Mouse (Mus musculus): Measurements from ENCODE around the gene 9430097D07Rik. TPM values are rescaled to one million over a fixed set of nuclear protein-coding genes. Genes with fewer than 3 reads are reported as not detected.

Gene 9430097D07Rik
- total RNA-seq (2012; rRNA removed) = 0.13 TPM in 1 of 2 replicates, not detected in the other
- not detected in 2 replicates for total RNA-seq (2014; rRNA removed)
- not detected in 2 replicates for polyA plus RNA-seq (2012; ENCODE audit: insufficient read length, low read depth)

DNA sequence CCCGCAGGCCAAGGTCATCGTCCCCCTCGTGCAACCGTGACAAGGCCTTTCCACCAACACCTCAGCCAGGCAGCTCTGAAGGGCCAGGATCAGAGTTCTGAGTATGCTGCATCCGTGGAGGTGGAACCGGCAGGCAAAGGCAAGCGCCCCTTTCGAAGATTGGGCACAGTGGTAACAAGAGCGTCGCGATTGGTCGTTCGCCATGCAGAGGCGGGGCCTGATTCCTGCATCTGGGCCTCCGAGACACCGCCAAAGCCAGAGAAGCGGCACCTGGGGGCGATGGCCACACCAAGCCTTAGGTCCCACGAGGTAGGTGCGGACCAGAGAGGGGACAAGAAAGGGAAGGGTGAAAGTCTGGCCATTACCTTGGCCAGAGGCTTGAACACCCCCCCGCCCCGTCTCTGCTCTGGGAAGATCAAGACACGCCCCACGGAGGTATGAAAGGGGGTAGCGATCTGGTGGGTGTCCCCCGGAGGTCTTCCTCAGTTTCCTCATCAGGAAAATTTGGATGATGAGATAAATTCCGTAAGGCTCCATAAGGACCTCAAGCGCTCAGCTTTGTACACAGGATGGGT lies at the start of gene 9430097D07Rik:
Gene 9430097D07Rik (minus strand): TSS at position 99 of the 575 bp plus-strand sequence.
- dilution Hi-C loops (cut with MboI; ENCODE audit: extremely low pct_ligation_motif_present, extremely low pct_unique_long_range_greater_than_20kb, low sequenced_read_pairs) (no loop called here), in situ Hi-C loops (cut with MboI; ENCODE audit: low pct_ligation_motif_present, low pct_unique_long_range_greater_than_20kb, low sequenced_read_pairs) (loop anchor here (5.0 kb wide), 1 partner anchor 37 kb away; no protein-coding TSS in a partner anchor)
- peaks cover 3 to 30% of the 10 kb centered on the region in 2 experiments for H3K4me1 ChIP-seq (ENCODE audit: control insufficient read depth in 1 of 2, insufficient read depth in 2 of 2)
- no peaks in the 10 kb centered on the region for H3K9me3 ChIP-seq (replicated peaks; ENCODE audit: low read length)
- H3K9ac ChIP-seq (ENCODE audit: insufficient read depth, low read depth) = no peak within 1 kb of the TSS
- no peaks in the 10 kb centered on the region for H3K27me3 ChIP-seq (replicated peaks)
- H3K36me3 ChIP-seq (replicated peaks in 1 of 2; ENCODE audit: control insufficient read depth in 1 of 2, insufficient read depth in 1 of 2, low read length in 1 of 2) = peaks cover 11 to 50% of the 10 kb centered on the region in 2 experiments
- H3K27ac ChIP-seq (ENCODE audit: insufficient read depth, low read depth) = no peak within 1 kb of the TSS
- no peak for TF ChIP-seq HCFC1 (IDR thresholded peaks at IDR 0.05; ENCODE audit: low read depth, low read length)
- TF ChIP-seq TCF12 (IDR thresholded peaks at IDR 0.05; ENCODE audit: low read depth, low read length) = no peak
- TF ChIP-seq PAX5 (IDR thresholded peaks at IDR 0.05; ENCODE audit: low read length) = no peak
- TF ChIP-seq CTCF (conservative IDR thresholded peaks at IDR 0.05 in 1 of 2, IDR thresholded peaks at IDR 0.05 in 1 of 2; ENCODE audit: low read depth in 2 of 2, low read length in 2 of 2) = no peak
- no peak for TF ChIP-seq NRF1 (IDR thresholded peaks at IDR 0.05; ENCODE audit: low read depth, low read length)
- no peak for TF ChIP-seq ELF1 (IDR thresholded peaks at IDR 0.05; ENCODE audit: low read depth, low read length)
- no peak for TF ChIP-seq SIN3A (IDR thresholded peaks at IDR 0.05; ENCODE audit: low read length)
- no peak for TF ChIP-seq GABPA (IDR thresholded peaks at IDR 0.05; ENCODE audit: insufficient replicate concordance, low read depth, low read length)
- no peak for TF ChIP-seq MAX (IDR thresholded peaks at IDR 0.05; ENCODE audit: low read length)
- TF ChIP-seq ZMIZ1 (IDR thresholded peaks at IDR 0.05; ENCODE audit: low read depth, low read length) = no peak
- no peak for TF ChIP-seq E2F4 (IDR thresholded peaks at IDR 0.05; ENCODE audit: insufficient replicate concordance, low read depth, low read length)
- TF ChIP-seq JUN (IDR thresholded peaks at IDR 0.05; ENCODE audit: insufficient read depth, low read depth, low read length) = no peak
- TF ChIP-seq RCOR1 (conservative IDR thresholded peaks at IDR 0.05; ENCODE audit: low read depth, low read length) = no peak
- TF ChIP-seq ZNF384 (IDR thresholded peaks at IDR 0.05; ENCODE audit: low read depth, low read length) = no peak
- TF ChIP-seq ZC3H11A (IDR thresholded peaks at IDR 0.05; ENCODE audit: low read depth, low read length) = no peak
- H3K79me2 ChIP-seq (replicated peaks; ENCODE audit: control insufficient read depth, extremely low read depth, insufficient read depth, poor library complexity, severe bottlenecking) = peaks cover 16% of the 10 kb centered on the region
- DNase-seq (ENCODE audit: extremely low read depth) = no peak
- no peak within 1 kb of the TSS for H3K4me2 ChIP-seq (ENCODE audit: insufficient read depth, low read depth, poor library complexity, severe bottlenecking)
- no peak within 1 kb of the TSS for H3K4me3 ChIP-seq (replicated peaks in 1 of 3; ENCODE audit: low read depth in 2 of 3, low read length in 2 of 3, poor library complexity in 1 of 3)

DNA sequence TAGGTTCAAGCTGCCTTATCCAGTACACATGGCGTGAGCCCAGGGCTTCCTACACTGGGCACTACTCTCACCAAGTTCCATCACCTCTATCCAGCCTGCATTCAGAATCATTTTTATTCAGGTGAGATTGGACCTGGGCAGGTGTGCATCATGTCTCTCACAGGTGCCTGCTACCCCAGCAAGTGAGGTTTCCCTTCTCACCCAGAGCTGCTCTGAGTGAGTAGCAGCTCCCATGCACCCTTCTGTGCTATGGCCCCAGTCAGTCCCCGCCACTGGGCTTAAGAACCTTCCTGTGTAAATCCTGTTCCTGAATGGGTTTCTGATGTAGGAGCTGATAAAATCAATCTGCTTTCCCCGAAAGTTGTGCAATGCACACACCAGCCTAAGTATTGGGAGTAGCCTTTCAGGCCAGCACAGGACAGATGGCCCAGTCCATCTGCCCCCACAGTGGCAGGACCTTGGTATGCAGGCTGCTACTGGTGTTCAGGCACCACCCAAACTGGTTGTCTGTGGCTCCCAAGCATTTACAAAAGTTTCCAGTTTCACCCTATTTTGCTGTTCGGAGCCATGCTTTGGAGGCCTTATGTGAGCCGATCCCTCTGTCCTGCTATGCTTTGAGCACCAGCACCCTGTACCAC lies 48.7 kb upstream of the 9430097D07Rik start:
- TF ChIP-seq HCFC1 (IDR thresholded peaks at IDR 0.05; ENCODE audit: low read depth, low read length) (no peak), MAX (IDR thresholded peaks at IDR 0.05; ENCODE audit: low read length) (no peak), ZMIZ1 (IDR thresholded peaks at IDR 0.05; ENCODE audit: low read depth, low read length) (no peak), KAT2A (IDR thresholded peaks at IDR 0.05; ENCODE audit: insufficient replicate concordance, low read length) (no peak), MAZ (IDR thresholded peaks at IDR 0.05; ENCODE audit: low read depth, low read length) (no peak), SMC3 (IDR thresholded peaks at IDR 0.05; ENCODE audit: low read depth, low read length) (no peak), CHD2 (IDR thresholded peaks at IDR 0.05; ENCODE audit: low read length) (no peak), SIN3A (IDR thresholded peaks at IDR 0.05; ENCODE audit: low read length) (no peak), ETS1 (conservative IDR thresholded peaks at IDR 0.05; ENCODE audit: low read depth, low read length) (no peak), NRF1 (IDR thresholded peaks at IDR 0.05; ENCODE audit: low read depth, low read length) (no peak)
- no peak for DNase-seq (ENCODE audit: extremely low read depth)
- dilution Hi-C loops (cut with MboI; ENCODE audit: extremely low pct_ligation_motif_present, extremely low pct_unique_long_range_greater_than_20kb, low sequenced_read_pairs) = no loop called here
- no peaks in the 10 kb centered on the region for H3K9me3 ChIP-seq (replicated peaks; ENCODE audit: low read length)
- peaks cover 9 to 27% of the 10 kb centered on the region in 2 experiments for H3K4me1 ChIP-seq (ENCODE audit: control insufficient read depth in 1 of 2, insufficient read depth in 2 of 2)
- no peak overlapping the region for H3K4me2 ChIP-seq (ENCODE audit: insufficient read depth, low read depth, poor library complexity, severe bottlenecking)
- H3K36me3 ChIP-seq (replicated peaks in 1 of 2; ENCODE audit: control insufficient read depth in 1 of 2, insufficient read depth in 1 of 2, low read length in 1 of 2) = peaks cover 2 to 32% of the 10 kb centered on the region in 2 experiments
- no peak overlapping the region for H3K9ac ChIP-seq (ENCODE audit: insufficient read depth, low read depth)
- in situ Hi-C loops (cut with MboI; ENCODE audit: low pct_ligation_motif_present, low pct_unique_long_range_greater_than_20kb, low sequenced_read_pairs) = no loop called here
- no peak overlapping the region for H3K4me3 ChIP-seq (replicated peaks in 1 of 3; ENCODE audit: low read depth in 2 of 3, low read length in 2 of 3, poor library complexity in 1 of 3)
- H3K79me2 ChIP-seq (replicated peaks; ENCODE audit: control insufficient read depth, extremely low read depth, insufficient read depth, poor library complexity, severe bottlenecking) = no peaks in the 10 kb centered on the region
- H3K27ac ChIP-seq (ENCODE audit: insufficient read depth, low read depth) = no peak overlapping the region
- no peaks in the 10 kb centered on the region for H3K27me3 ChIP-seq (replicated peaks)
